ENCODE assay signal across 8 mouse cellular contexts in genomic region chr10:130313531-130313930, GRCm38 (mm10). TPM values are rescaled to one million over a fixed set of nuclear protein-coding genes. Genes with fewer than 3 reads are reported as not detected.
DNase-seq lines count a peak whose midpoint lies in the region; ATAC-seq and TF ChIP-seq lines count a peak whose summit lies in the region.

No protein-coding gene starts in this region.

- no peak for TF ChIP-seq POLR2A in cerebellum, adult 2 months (IDR thresholded peaks at IDR 0.05; ENCODE audit: borderline replicate concordance, insufficient read depth, low read length)

- H3K27ac ChIP-seq in layer of hippocampus, adult 2 months: no peak overlapping the region
- H3K27ac ChIP-seq in ES-E14 (ENCODE audit: insufficient read depth, low read depth, low read length, poor library complexity, severe bottlenecking): no peak overlapping the region
- no peak overlapping the region for H3K27ac ChIP-seq in embryonic facial prominence, embryonic 14.5 days (replicated peaks; ENCODE audit: low read depth, low read length)
- no peak overlapping the region for H3K27ac ChIP-seq in cerebellum, adult 2 months (ENCODE audit: insufficient read depth, low read length)

- no peaks in the 10 kb centered on the region for H3K36me3 ChIP-seq in ES-E14 (ENCODE audit: control insufficient read depth, insufficient read depth, low read length, poor library complexity, severe bottlenecking)
- H3K36me3 ChIP-seq in embryonic facial prominence, embryonic 14.5 days (ENCODE audit: control insufficient read depth, insufficient read depth, low read length): no peaks in the 10 kb centered on the region

- H3K9me3 ChIP-seq in ES-E14 (ENCODE audit: control insufficient read depth, insufficient read depth, low read depth, low read length): no peaks in the 10 kb centered on the region
- H3K9me3 ChIP-seq in embryonic facial prominence, embryonic 14.5 days (ENCODE audit: control insufficient read depth, low read length): no peaks in the 10 kb centered on the region

- no peaks in the 10 kb centered on the region for H3K27me3 ChIP-seq in embryonic facial prominence, embryonic 14.5 days (replicated peaks; ENCODE audit: control insufficient read depth, insufficient read depth, low read length)
- H3K27me3 ChIP-seq in cerebellum, adult 2 months (ENCODE audit: control insufficient read depth, insufficient read depth, low read length): no peaks in the 10 kb centered on the region

- H3K4me3 ChIP-seq in layer of hippocampus, adult 2 months: no peak overlapping the region
- H3K4me3 ChIP-seq in ES-E14 (ENCODE audit: insufficient read depth in 1 of 2, low read depth in 1 of 2, low read length in 2 of 2, poor library complexity in 1 of 2, severe bottlenecking in 1 of 2): no peak overlapping the region
- no peak overlapping the region for H3K4me3 ChIP-seq in embryonic facial prominence, embryonic 14.5 days (ENCODE audit: low read depth, low read length)
- no peak overlapping the region for H3K4me3 ChIP-seq in cerebellum, adult 2 months (replicated peaks; ENCODE audit: insufficient read depth, low read depth, low read length)

- TF ChIP-seq CTCF in layer of hippocampus, adult 2 months (conservative IDR thresholded peaks at IDR 0.05): peak; percentile 55
- TF ChIP-seq CTCF in cerebellum, adult 2 months (IDR thresholded peaks at IDR 0.05; ENCODE audit: borderline replicate concordance, insufficient read depth, low read depth, low read length): no peak

- H3K4me1 ChIP-seq in ES-E14 (ENCODE audit: control insufficient read depth in 2 of 2, insufficient read depth in 2 of 2, low read length in 2 of 2, poor library complexity in 1 of 2): no peaks in the 10 kb centered on the region
- no peaks in the 10 kb centered on the region for H3K4me1 ChIP-seq in embryonic facial prominence, embryonic 14.5 days (ENCODE audit: control insufficient read depth, insufficient read depth, low read length)
- H3K4me1 ChIP-seq in cerebellum, adult 2 months (ENCODE audit: control insufficient read depth, insufficient read depth, low read length): no peaks in the 10 kb centered on the region

- H3K9ac ChIP-seq in ES-E14 (ENCODE audit: insufficient read depth, low read depth, low read length, poor library complexity, severe bottlenecking): no peak overlapping the region
- no peak overlapping the region for H3K9ac ChIP-seq in embryonic facial prominence, embryonic 14.5 days (ENCODE audit: low read depth, low read length)

- in situ Hi-C loops in ES-E14 (cut with MboI; ENCODE audit: low sequenced_read_pairs in 2 of 2, unreplicated experiment in 2 of 2): no loop called here

- no peak for DNase-seq in layer of hippocampus, adult 2 months (ENCODE audit: low spot score in 2 of 2)
- no peak for DNase-seq in layer of hippocampus, adult 9-11 months
- no peak for DNase-seq in ES-E14 (ENCODE audit: low read depth, low spot score)
- DNase-seq in embryonic facial prominence, embryonic 14.5 days (ENCODE audit: low spot score): peak; percentile 6
- DNase-seq in retina, embryonic 14.5 days (ENCODE audit: low spot score): peak; percentile 43
- DNase-seq in left cerebral cortex, adult 9 months (ENCODE audit: low spot score in 2 of 2): no peak
- DNase-seq in cerebellum, adult 2 months: no peak
- no peak for DNase-seq in cerebellum, adult 11-12 months

- WGBS in embryonic facial prominence, embryonic 14.5 days: 88% methylated on average over 1 of the region's 1 CpGs
- 71% methylated on average over 1 of the region's 1 CpGs for WGBS in cerebellum, adult 2 months

- H3K4me2 ChIP-seq in embryonic facial prominence, embryonic 14.5 days (ENCODE audit: low read depth, low read length): no peak overlapping the region

- ATAC-seq in embryonic facial prominence, embryonic 14.5 days (ENCODE audit: low read depth): no peak

TF ChIP-seq in ES-E14, 5 proteins besides CTCF, POLR2A, EP300 and RAD21:
- TF ChIP-seq HCFC1 (IDR thresholded peaks at IDR 0.05; ENCODE audit: borderline replicate concordance, insufficient read depth, low read length): no peak
- peak; percentile 39; the same call in 1 of the 2 replicates for TF ChIP-seq ZC3H11A (IDR thresholded peaks at IDR 0.05; ENCODE audit: borderline replicate concordance, low read depth, low read length)

RNA-seq across cellular contexts. Expression of gene Tespa1, which starts 9.1 kb away (rescaled TPM):
- total RNA-seq in layer of hippocampus, adult 2 months (2021): 1 to 10 TPM; 1.6 to 1.7 TPM
- 0.45 TPM in 1 of 2 replicates, not detected in the other for total RNA-seq in ES-E14 (2012; rRNA removed)
- polyA plus RNA-seq in embryonic facial prominence, embryonic 14.5 days (2014; fragmentation: Nextera tagmentation; extraction: Ambion mirVana): 1.7 and 2.2 TPM in 2 replicates
- 0.06 and 0.11 TPM in 2 replicates for polyA plus RNA-seq in cerebellum, adult 2 months (2012; rRNA removed)

RNA-seq across cellular contexts. Expression of gene Neurod4, which starts 33.5 kb away (rescaled TPM):
- under 1 TPM; 0.10 to 0.18 TPM for total RNA-seq in layer of hippocampus, adult 2 months (2021)
- not detected in 2 replicates for total RNA-seq in ES-E14 (2012; rRNA removed)
- polyA plus RNA-seq in embryonic facial prominence, embryonic 14.5 days (2014; fragmentation: Nextera tagmentation; extraction: Ambion mirVana): 0.09 and 0.22 TPM in 2 replicates
- polyA plus RNA-seq in cerebellum, adult 2 months (2012; rRNA removed): 0.30 and 0.38 TPM in 2 replicates

Comparison
In these comparisons a context has a peak if more than half of its experiments do, and no peak if none do; other contexts are left out.
1. DNase-seq: peak in embryonic facial prominence, embryonic 14.5 days (single experiment) and retina, embryonic 14.5 days (single experiment); none in layer of hippocampus, adult 2 months (0 of 2), layer of hippocampus, adult 9-11 months (single experiment), ES-E14 (single experiment), left cerebral cortex, adult 9 months (0 of 2), cerebellum, adult 2 months (0 of 2) and cerebellum, adult 11-12 months (single experiment).